Mouse (Mus musculus): ENCODE measurements at regions not wholly inside any gene's neighbourhood (a gene's known extent, or its start where the extent isn't known, plus 50 kb on each side); places are given as distances from the start of the nearest gene placed in this dataset.

DNA sequence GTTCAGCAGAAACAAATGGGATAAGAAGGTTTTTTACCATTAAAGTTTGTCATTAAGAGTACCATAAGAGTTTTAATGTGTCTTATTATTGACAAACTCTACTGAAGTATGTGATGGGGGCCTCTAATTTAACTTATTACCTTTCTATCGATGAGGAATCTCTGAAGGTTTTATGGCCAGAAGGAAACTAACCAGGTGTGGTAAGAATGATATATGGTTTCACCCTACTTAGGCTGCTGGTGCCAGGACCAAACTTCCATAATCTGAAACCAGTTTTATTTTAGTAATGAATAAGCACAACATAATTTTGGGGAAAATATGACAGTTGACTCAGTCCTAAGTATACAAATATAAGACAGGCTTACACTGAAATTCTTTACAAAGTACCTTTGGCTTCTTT lies 401.1 kb downstream of the Gm11232 start:
- Histone ChIP-seq H3K4me2 (replicated peaks) (no peak overlapping the region), H3K36me3 (replicated peaks; ENCODE audit: control insufficient read depth, insufficient read depth) (no peaks in the 10 kb centered on the region), H3K27me3 (ENCODE audit: control insufficient read depth, insufficient read depth, low read length) (no peaks in the 10 kb centered on the region), H3K4me1 (replicated peaks; ENCODE audit: control insufficient read depth, insufficient read depth, low read length) (no peaks in the 10 kb centered on the region), H3K9ac (no peak overlapping the region), H3K27ac (no peak overlapping the region), H3K9me3 (ENCODE audit: control insufficient read depth, low read length) (peaks cover 4% of the 10 kb centered on the region; the same call in 1 of the 2 replicates), H3K4me3 (replicated peaks; ENCODE audit: low read length) (no peak overlapping the region)
- 95% methylated on average over 1 of the region's 1 CpGs for WGBS
- DNase-seq (ENCODE audit: low spot score) (no peak), ATAC-seq (ENCODE audit: low FRiP score) (no peak)

DNA sequence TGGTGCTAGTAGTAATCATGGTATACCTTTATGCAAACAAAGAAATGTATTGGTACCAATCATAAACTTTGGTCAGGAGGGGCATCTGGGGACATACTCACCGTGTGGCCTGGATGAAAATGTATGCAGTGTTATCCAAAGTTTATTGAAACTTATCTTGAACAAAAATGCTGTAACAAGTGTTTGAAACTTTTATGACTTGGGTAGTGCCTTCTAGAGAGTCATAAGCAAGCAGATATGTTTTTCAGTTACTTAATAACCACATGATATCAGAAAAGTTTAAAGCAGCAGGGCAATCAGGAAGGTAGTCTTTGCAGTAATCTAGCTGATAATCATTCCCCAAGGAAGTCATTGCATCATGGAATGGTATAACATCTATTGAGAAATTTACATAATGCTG lies 401.5 kb downstream of the Gm11232 start:
- no peaks in the 10 kb centered on the region for H3K36me3 ChIP-seq (replicated peaks; ENCODE audit: control insufficient read depth, insufficient read depth)
- no peak overlapping the region for H3K4me3 ChIP-seq (replicated peaks; ENCODE audit: low read length)
- ATAC-seq (ENCODE audit: low FRiP score) = no peak
- 89% methylated on average over 1 of the region's 1 CpGs for WGBS
- H3K27me3 ChIP-seq (ENCODE audit: control insufficient read depth, insufficient read depth, low read length) = no peaks in the 10 kb centered on the region
- DNase-seq (ENCODE audit: low spot score) = no peak
- H3K9ac ChIP-seq = no peak overlapping the region
- H3K9me3 ChIP-seq (ENCODE audit: control insufficient read depth, low read length) = peaks cover 4% of the 10 kb centered on the region; the same call in 1 of the 2 replicates
- no peak overlapping the region for H3K4me2 ChIP-seq (replicated peaks)
- H3K4me1 ChIP-seq (replicated peaks; ENCODE audit: control insufficient read depth, insufficient read depth, low read length) = no peaks in the 10 kb centered on the region
- no peak overlapping the region for H3K27ac ChIP-seq

DNA sequence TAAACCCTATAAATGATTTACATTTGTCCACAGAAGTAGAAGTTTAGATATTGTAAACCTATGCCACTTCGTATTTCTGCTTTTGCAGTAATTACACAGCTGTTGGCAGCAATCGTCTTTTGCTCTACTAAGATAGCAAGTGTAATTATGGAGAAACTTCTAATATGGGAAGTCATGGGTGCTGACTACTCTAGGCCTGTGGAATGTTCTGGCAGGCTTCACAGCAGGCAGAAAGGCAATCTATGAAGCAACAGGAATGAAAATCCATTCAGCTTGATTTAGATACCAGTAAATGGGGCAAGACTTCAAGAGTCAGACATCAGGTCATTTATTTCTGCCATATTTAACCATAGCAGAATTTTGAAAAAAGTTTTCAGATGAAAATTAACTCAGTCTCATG lies 405.9 kb downstream of the Gm11232 start:
- Histone ChIP-seq H3K4me2 (replicated peaks) (no peak overlapping the region), H3K9ac (no peak overlapping the region), H3K9me3 (ENCODE audit: control insufficient read depth, low read length) (peaks cover 4% of the 10 kb centered on the region; the same call in 1 of the 2 replicates), H3K36me3 (replicated peaks; ENCODE audit: control insufficient read depth, insufficient read depth) (no peaks in the 10 kb centered on the region), H3K4me1 (replicated peaks; ENCODE audit: control insufficient read depth, insufficient read depth, low read length) (no peaks in the 10 kb centered on the region), H3K27ac (no peak overlapping the region), H3K27me3 (ENCODE audit: control insufficient read depth, insufficient read depth, low read length) (no peaks in the 10 kb centered on the region), H3K4me3 (replicated peaks; ENCODE audit: low read length) (no peak overlapping the region)
- no peak for DNase-seq (ENCODE audit: low spot score)
- no peak for ATAC-seq (ENCODE audit: low FRiP score)
- 88% methylated on average over 2 of the region's 2 CpGs for WGBS

DNA sequence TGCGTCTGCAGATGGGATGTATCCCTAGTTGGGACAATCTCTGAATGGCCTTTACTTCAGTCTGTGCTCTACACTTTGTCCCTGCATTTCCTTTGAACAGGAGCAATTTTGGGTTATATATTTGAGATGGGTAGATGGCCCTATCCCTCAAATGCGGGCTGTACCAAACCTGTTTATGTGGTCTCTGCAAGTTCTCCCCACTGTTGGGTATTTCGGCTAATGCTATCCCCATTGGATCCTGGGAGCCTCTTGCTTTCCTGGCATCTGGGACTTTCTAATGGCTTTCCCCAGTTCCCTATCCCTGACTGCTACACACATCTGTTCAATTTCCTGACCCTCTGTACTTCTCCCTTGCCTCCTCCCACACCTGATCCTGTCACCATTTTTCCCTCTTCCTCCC lies 414.7 kb downstream of the Gm11232 start:
- ATAC-seq (ENCODE audit: low FRiP score) = no peak
- H3K27me3 ChIP-seq (ENCODE audit: control insufficient read depth, insufficient read depth, low read length) = no peaks in the 10 kb centered on the region
- H3K9ac ChIP-seq = no peak overlapping the region
- no peaks in the 10 kb centered on the region for H3K9me3 ChIP-seq (ENCODE audit: control insufficient read depth, low read length)
- H3K4me3 ChIP-seq (replicated peaks; ENCODE audit: low read length) = no peak overlapping the region
- 89% methylated on average over 3 of the region's 3 CpGs for WGBS
- H3K36me3 ChIP-seq (replicated peaks; ENCODE audit: control insufficient read depth, insufficient read depth) = no peaks in the 10 kb centered on the region
- DNase-seq (ENCODE audit: low spot score) = no peak
- H3K4me1 ChIP-seq (replicated peaks; ENCODE audit: control insufficient read depth, insufficient read depth, low read length) = no peaks in the 10 kb centered on the region
- H3K27ac ChIP-seq = no peak overlapping the region
- H3K4me2 ChIP-seq (replicated peaks) = no peak overlapping the region

DNA sequence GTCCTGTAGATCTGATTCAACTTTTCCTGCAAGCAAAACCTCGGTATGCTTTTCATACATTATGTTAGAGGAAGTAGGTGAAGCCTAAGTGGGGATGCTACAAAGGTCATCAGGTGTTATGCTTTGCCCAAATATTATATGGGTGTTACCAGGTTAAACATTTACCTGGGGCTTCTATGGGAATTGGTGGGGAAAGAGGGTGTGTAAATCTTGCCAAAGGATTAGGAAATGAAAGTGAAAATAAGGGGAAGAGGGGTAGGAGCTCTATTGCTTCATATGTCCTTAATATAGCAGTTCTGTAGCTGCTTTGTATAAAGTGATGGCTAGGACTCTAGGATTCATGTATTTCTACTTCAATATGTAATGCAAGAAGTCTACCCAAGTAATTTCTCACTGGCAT lies 419.2 kb downstream of the Gm11232 start:
- DNase-seq (ENCODE audit: low spot score) = no peak
- Histone ChIP-seq H3K4me2 (replicated peaks) (no peak overlapping the region), H3K36me3 (replicated peaks; ENCODE audit: control insufficient read depth, insufficient read depth) (no peaks in the 10 kb centered on the region), H3K4me1 (replicated peaks; ENCODE audit: control insufficient read depth, insufficient read depth, low read length) (no peaks in the 10 kb centered on the region), H3K9me3 (ENCODE audit: control insufficient read depth, low read length) (no peaks in the 10 kb centered on the region), H3K27ac (no peak overlapping the region), H3K9ac (no peak overlapping the region), H3K27me3 (ENCODE audit: control insufficient read depth, insufficient read depth, low read length) (no peaks in the 10 kb centered on the region), H3K4me3 (replicated peaks; ENCODE audit: low read length) (no peak overlapping the region)
- no peak for ATAC-seq (ENCODE audit: low FRiP score)
- 82% methylated on average over 1 of the region's 1 CpGs for WGBS

DNA sequence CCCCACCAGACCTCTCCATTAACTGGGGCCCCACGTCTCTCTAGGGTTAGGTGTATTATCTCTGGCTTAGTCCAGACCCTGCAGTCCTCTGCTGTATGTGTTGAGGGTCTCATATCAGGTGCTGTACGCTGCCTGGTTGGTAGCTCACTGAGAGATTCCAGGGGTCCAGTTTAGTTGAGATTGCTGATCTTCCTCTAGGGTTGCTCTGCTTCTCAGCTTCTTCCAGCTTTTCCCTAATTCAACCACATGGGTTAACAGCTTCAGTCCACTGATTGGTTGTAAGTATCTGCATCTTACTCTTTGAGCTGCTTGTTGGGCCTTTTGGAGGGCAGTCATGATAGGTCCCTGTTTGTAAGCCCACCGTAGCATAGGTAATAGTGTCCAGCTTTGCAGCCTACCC lies 425.1 kb downstream of the Gm11232 start:
- Histone ChIP-seq H3K36me3 (replicated peaks; ENCODE audit: control insufficient read depth, insufficient read depth) (no peaks in the 10 kb centered on the region), H3K4me2 (replicated peaks) (no peak overlapping the region), H3K4me1 (replicated peaks; ENCODE audit: control insufficient read depth, insufficient read depth, low read length) (no peaks in the 10 kb centered on the region), H3K27ac (no peak overlapping the region), H3K9ac (no peak overlapping the region), H3K4me3 (replicated peaks; ENCODE audit: low read length) (no peak overlapping the region), H3K27me3 (ENCODE audit: control insufficient read depth, insufficient read depth, low read length) (no peaks in the 10 kb centered on the region), H3K9me3 (ENCODE audit: control insufficient read depth, low read length) (no peaks in the 10 kb centered on the region)
- 90% methylated on average over 3 of the region's 3 CpGs for WGBS
- no peak for DNase-seq (ENCODE audit: low spot score)
- no peak for ATAC-seq (ENCODE audit: low FRiP score)

DNA sequence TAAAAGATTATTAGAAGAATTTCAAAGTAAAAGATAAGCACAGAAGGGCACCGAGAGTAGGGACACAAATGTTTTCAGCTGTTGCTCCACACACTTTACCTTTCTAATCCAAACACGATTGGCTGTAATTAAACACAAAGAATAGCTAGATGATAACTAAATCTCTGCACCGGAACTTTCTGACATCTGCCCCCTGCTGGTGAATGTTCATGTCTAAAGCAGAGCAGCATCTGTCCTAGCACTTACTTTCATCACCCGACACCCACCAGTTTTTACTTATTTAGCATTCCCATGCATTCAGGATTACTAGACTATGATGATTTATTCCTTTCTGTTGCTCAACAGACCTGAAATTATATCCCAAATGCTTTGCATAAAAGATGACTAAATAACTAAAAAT lies 425.7 kb downstream of the Gm11232 start:
- no peaks in the 10 kb centered on the region for H3K36me3 ChIP-seq (replicated peaks; ENCODE audit: control insufficient read depth, insufficient read depth)
- no peaks in the 10 kb centered on the region for H3K4me1 ChIP-seq (replicated peaks; ENCODE audit: control insufficient read depth, insufficient read depth, low read length)
- DNase-seq (ENCODE audit: low spot score) (no peak), ATAC-seq (ENCODE audit: low FRiP score) (no peak)
- no peaks in the 10 kb centered on the region for H3K9me3 ChIP-seq (ENCODE audit: control insufficient read depth, low read length)
- no peaks in the 10 kb centered on the region for H3K27me3 ChIP-seq (ENCODE audit: control insufficient read depth, insufficient read depth, low read length)
- no peak overlapping the region for H3K4me3 ChIP-seq (replicated peaks; ENCODE audit: low read length)
- H3K4me2 ChIP-seq (replicated peaks) = no peak overlapping the region
- no peak overlapping the region for H3K9ac ChIP-seq
- whole genome bisulfite sequencing = 82% methylated on average over 4 of the region's 4 CpGs
- no peak overlapping the region for H3K27ac ChIP-seq

DNA sequence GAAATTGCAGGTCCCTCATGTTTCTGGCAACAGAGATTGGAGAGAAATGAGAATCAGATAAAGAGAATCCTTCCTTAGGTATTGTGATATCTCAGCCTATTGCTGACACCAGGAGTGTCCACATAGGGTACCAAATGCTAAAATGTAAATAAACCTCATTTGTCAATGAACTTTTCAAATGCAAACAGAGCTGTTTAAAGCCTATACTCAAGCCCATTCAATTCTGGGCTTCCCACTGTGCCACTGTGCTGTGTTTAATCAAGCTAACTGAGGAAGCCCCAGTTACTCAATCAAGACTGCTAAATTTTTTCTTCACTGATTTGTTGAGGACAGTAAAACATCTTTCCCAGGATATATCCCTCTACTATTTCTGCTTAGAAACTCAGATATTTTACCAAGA lies 441.2 kb downstream of the Gm11232 start:
- no peaks in the 10 kb centered on the region for H3K9me3 ChIP-seq (ENCODE audit: control insufficient read depth, low read length)
- no peak overlapping the region for H3K4me3 ChIP-seq (replicated peaks; ENCODE audit: low read length)
- H3K9ac ChIP-seq = no peak overlapping the region
- no peaks in the 10 kb centered on the region for H3K27me3 ChIP-seq (ENCODE audit: control insufficient read depth, insufficient read depth, low read length)
- no peaks in the 10 kb centered on the region for H3K36me3 ChIP-seq (replicated peaks; ENCODE audit: control insufficient read depth, insufficient read depth)
- no peak overlapping the region for H3K27ac ChIP-seq
- no peak for ATAC-seq (ENCODE audit: low FRiP score)
- H3K4me1 ChIP-seq (replicated peaks; ENCODE audit: control insufficient read depth, insufficient read depth, low read length) = no peaks in the 10 kb centered on the region
- H3K4me2 ChIP-seq (replicated peaks) = no peak overlapping the region
- DNase-seq (ENCODE audit: low spot score) = no peak

DNA sequence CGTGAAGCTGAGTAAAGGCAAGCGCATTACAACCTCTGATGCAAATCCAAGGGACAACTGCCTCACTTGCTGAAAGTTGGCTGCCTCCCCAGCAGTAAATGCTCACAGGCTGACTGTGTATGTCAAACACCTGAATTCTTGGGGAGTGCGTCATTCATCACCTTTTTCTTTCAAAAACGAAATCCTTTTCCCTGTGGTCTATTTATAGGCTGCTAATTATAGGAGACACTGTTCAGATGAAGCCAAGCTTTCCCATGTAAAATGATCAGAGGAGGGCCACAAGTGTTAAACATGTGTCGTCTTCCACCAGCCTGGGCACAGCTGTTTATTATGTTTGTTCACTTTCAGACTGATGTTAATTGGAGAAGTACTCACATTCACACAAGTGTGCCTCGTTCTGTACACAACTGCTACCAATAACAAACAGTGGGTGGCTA lies 450.6 kb downstream of the Gm11232 start:
- no peak overlapping the region for H3K4me3 ChIP-seq (replicated peaks; ENCODE audit: low read length)
- H3K9me3 ChIP-seq (ENCODE audit: control insufficient read depth, low read length) = no peaks in the 10 kb centered on the region
- H3K4me1 ChIP-seq (replicated peaks; ENCODE audit: control insufficient read depth, insufficient read depth, low read length) = no peaks in the 10 kb centered on the region
- H3K36me3 ChIP-seq (replicated peaks; ENCODE audit: control insufficient read depth, insufficient read depth) = no peaks in the 10 kb centered on the region
- no peak for DNase-seq (ENCODE audit: low spot score)
- WGBS = 81% methylated on average over 6 of the region's 6 CpGs
- no peaks in the 10 kb centered on the region for H3K27me3 ChIP-seq (ENCODE audit: control insufficient read depth, insufficient read depth, low read length)
- H3K4me2 ChIP-seq (replicated peaks) = no peak overlapping the region
- no peak for ATAC-seq (ENCODE audit: low FRiP score)
- H3K27ac ChIP-seq = no peak overlapping the region
- H3K9ac ChIP-seq = no peak overlapping the region

DNA sequence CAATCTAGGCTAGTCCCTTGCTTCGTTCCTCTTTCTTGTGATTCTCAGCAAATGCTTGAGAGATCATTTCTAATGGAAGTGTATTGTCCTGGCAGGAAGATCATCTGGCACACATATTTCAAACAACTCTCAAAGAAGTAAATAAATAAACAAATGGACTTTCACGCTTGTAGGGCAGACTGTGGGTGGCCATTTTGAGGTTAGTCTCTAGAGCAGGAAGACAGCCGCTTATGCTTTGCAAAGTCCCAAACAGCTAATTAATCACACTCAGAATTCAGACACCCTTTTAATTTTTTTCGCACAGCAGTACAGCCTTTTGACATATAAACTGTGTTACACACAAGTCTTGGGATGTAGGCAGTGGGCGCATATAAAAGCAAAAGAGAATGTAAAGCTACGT lies 451.1 kb downstream of the Gm11232 start:
- no peak overlapping the region for H3K4me2 ChIP-seq (replicated peaks)
- no peak overlapping the region for H3K9ac ChIP-seq
- DNase-seq (ENCODE audit: low spot score) (no peak), ATAC-seq (ENCODE audit: low FRiP score) (no peak)
- H3K27ac ChIP-seq = no peak overlapping the region
- no peaks in the 10 kb centered on the region for H3K27me3 ChIP-seq (ENCODE audit: control insufficient read depth, insufficient read depth, low read length)
- H3K36me3 ChIP-seq (replicated peaks; ENCODE audit: control insufficient read depth, insufficient read depth) = no peaks in the 10 kb centered on the region
- no peaks in the 10 kb centered on the region for H3K4me1 ChIP-seq (replicated peaks; ENCODE audit: control insufficient read depth, insufficient read depth, low read length)
- H3K9me3 ChIP-seq (ENCODE audit: control insufficient read depth, low read length) = no peaks in the 10 kb centered on the region
- 84% methylated on average over 6 of the region's 6 CpGs for WGBS
- H3K4me3 ChIP-seq (replicated peaks; ENCODE audit: low read length) = no peak overlapping the region

Measured in hindbrain, embryonic 14.5 days (tissue).